Mouse (Mus musculus): Measurements from ENCODE around the gene Acad12.

- TF ChIP-seq POLR2A (IDR thresholded peaks at IDR 0.05; ENCODE audit: borderline replicate concordance, extremely low read depth, insufficient read depth, insufficient read length, poor library complexity, severe bottlenecking) (no peak), CTCF (IDR thresholded peaks at IDR 0.05; ENCODE audit: borderline replicate concordance, extremely low read depth, insufficient read depth, insufficient read length) (no peak)
Measured at GRCm38 (mm10) chr5:121621102-121621501, 2.4 kb upstream of the Acad12 start.
